Mouse (Mus musculus): ENCODE measurements around the gene Scly. TPM values are rescaled to one million over a fixed set of nuclear protein-coding genes. Genes with fewer than 3 reads are reported as not detected.

Gene Scly
- total and polyA plus RNA-seq, 3 experiments: 23.1 to 48.8 TPM; not detected in 1

DNA sequence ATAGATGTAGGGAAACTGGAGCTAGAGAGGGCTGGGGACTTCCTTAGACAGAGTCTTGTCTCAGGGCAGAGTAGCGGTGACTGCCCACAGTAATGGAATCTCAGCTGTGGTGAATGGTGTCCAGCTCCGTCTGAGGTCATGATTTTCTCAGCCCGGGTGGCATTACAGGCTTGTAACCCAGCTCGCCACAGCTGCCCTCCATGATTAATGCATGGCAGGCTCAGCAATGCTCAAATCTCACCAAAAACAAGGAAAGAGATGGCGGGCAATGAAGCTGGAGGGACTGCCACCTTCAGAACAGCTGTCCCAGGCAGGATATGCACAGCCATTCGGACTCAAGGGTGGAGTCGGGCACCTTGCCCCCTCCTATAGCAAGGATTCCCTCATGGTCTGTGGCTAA lies 39.2 kb downstream of the Scly start:
- peaks cover 0 to 6% of the 10 kb centered on the region in 2 experiments; a peak in 1 of 4 replicates for H3K4me1 ChIP-seq (ENCODE audit: control insufficient read depth in 1 of 2, insufficient read depth in 2 of 2, low read length in 2 of 2)
- no peak overlapping the region for H3K4me3 ChIP-seq (ENCODE audit: control insufficient read depth in 1 of 2, insufficient read depth in 1 of 2, low read depth in 2 of 2, low read length in 2 of 2)
- H3K27ac ChIP-seq (ENCODE audit: control insufficient read depth, low read depth, low read length): no peak overlapping the region
- H3K27me3 ChIP-seq (ENCODE audit: control insufficient read depth in 1 of 2, insufficient read depth in 2 of 2, low read length in 2 of 2): no peaks in the 10 kb centered on the region
- H3K36me3 ChIP-seq (ENCODE audit: control insufficient read depth in 1 of 2, insufficient read depth in 2 of 2, low read length in 2 of 2): no peaks in the 10 kb centered on the region; a peak in 1 of 4 replicates
- H3K9ac ChIP-seq (ENCODE audit: control insufficient read depth, low read depth, low read length, poor library complexity, severe bottlenecking): no peak overlapping the region
- DNase-seq (ENCODE audit: low read depth, low spot score): no peak
- TF ChIP-seq NRF1 (IDR thresholded peaks at IDR 0.05; ENCODE audit: insufficient read depth, low read depth, low read length, poor library complexity, severe bottlenecking): no peak
- TF ChIP-seq MYB (IDR thresholded peaks at IDR 0.05; ENCODE audit: low read depth, low read length): no peak
- TF ChIP-seq JUND (IDR thresholded peaks at IDR 0.05; ENCODE audit: low read depth, low read length): no peak
- no peak for TF ChIP-seq USF1 (IDR thresholded peaks at IDR 0.05; ENCODE audit: low read depth, low read length)
- TF ChIP-seq CHD1 (IDR thresholded peaks at IDR 0.05; ENCODE audit: low read depth, low read length): no peak
- TF ChIP-seq MAZ (IDR thresholded peaks at IDR 0.05; ENCODE audit: low read depth, low read length): no peak
- no peak for TF ChIP-seq ETS1 (IDR thresholded peaks at IDR 0.05; ENCODE audit: low read depth, low read length)
- no peak for TF ChIP-seq MXI1 (IDR thresholded peaks at IDR 0.05; ENCODE audit: low read depth, low read length)
- no peaks in the 10 kb centered on the region for H3K79me2 ChIP-seq (ENCODE audit: control insufficient read depth, insufficient read depth, low read length, poor library complexity)
- H3K9me3 ChIP-seq (replicated peaks; ENCODE audit: insufficient read depth, low read length): no peaks in the 10 kb centered on the region

DNA sequence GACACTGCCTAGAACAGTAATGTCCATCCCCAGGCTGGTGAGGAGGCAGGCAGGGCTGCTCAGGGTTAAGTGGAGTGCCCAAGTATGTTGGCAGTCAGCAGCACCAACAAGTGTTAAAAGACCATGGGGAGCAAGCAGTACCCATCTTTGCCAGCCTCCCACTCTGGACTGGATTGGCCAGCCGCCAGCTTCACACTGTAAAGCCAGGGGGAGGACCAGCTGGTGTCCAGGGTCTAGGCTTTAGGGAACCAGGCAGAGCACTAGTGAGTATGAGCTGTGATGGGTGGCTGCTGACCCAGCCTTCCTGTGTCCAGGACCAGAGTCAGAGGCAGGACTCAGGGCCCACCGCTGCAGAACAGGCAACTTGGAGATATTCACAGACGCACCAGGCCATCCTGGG lies 45.9 kb downstream of the Scly start:
- Histone ChIP-seq H3K79me2 (ENCODE audit: control insufficient read depth, insufficient read depth, low read length, poor library complexity) (no peaks in the 10 kb centered on the region), H3K27ac (ENCODE audit: control insufficient read depth, low read depth, low read length) (no peak overlapping the region), H3K4me3 (ENCODE audit: control insufficient read depth in 1 of 2, insufficient read depth in 1 of 2, low read depth in 2 of 2, low read length in 2 of 2) (no peak overlapping the region), H3K9ac (ENCODE audit: control insufficient read depth, low read depth, low read length, poor library complexity, severe bottlenecking) (no peak overlapping the region), H3K36me3 (ENCODE audit: control insufficient read depth in 1 of 2, insufficient read depth in 2 of 2, low read length in 2 of 2) (no peaks in the 10 kb centered on the region), H3K9me3 (replicated peaks; ENCODE audit: insufficient read depth, low read length) (no peaks in the 10 kb centered on the region), H3K4me1 (ENCODE audit: control insufficient read depth in 1 of 2, insufficient read depth in 2 of 2, low read length in 2 of 2) (no peaks in the 10 kb centered on the region), H3K27me3 (ENCODE audit: control insufficient read depth in 1 of 2, insufficient read depth in 2 of 2, low read length in 2 of 2) (no peaks in the 10 kb centered on the region; a peak in 1 of 4 replicates)
- DNase-seq (ENCODE audit: low read depth, low spot score): no peak
- no peak for TF ChIP-seq POLR2AphosphoS5 (IDR thresholded peaks at IDR 0.05; ENCODE audit: borderline replicate concordance, low read depth, low read length)
- no peak for TF ChIP-seq MEF2A (IDR thresholded peaks at IDR 0.05; ENCODE audit: extremely low read depth, insufficient replicate concordance, low read depth, low read length, poor library complexity, severe bottlenecking)
- TF ChIP-seq POLR2A (IDR thresholded peaks at IDR 0.05; ENCODE audit: control insufficient read depth in 1 of 2, insufficient read depth in 1 of 2, low read depth in 1 of 2, low read length in 2 of 2, poor library complexity in 1 of 2): no peak
- TF ChIP-seq SIN3A (IDR thresholded peaks at IDR 0.05; ENCODE audit: low read length): no peak
- no peak for TF ChIP-seq ZMIZ1 (IDR thresholded peaks at IDR 0.05; ENCODE audit: low read depth, low read length)
- no peak for TF ChIP-seq JUND (IDR thresholded peaks at IDR 0.05; ENCODE audit: low read depth, low read length)
- no peak for TF ChIP-seq RAD21 (IDR thresholded peaks at IDR 0.05; ENCODE audit: low read depth, low read length)
- no peak for TF ChIP-seq ETS1 (IDR thresholded peaks at IDR 0.05; ENCODE audit: low read depth, low read length)
- no peak for TF ChIP-seq USF1 (IDR thresholded peaks at IDR 0.05; ENCODE audit: low read depth, low read length)
- no peak for TF ChIP-seq MYB (IDR thresholded peaks at IDR 0.05; ENCODE audit: low read depth, low read length)
- TF ChIP-seq ZKSCAN1 (IDR thresholded peaks at IDR 0.05; ENCODE audit: low read depth, low read length): no peak
- no peak for TF ChIP-seq SMC3 (IDR thresholded peaks at IDR 0.05; ENCODE audit: low read depth, low read length)
- no peak for TF ChIP-seq GABPA (IDR thresholded peaks at IDR 0.05; ENCODE audit: low read depth, low read length)
- TF ChIP-seq RCOR1 (IDR thresholded peaks at IDR 0.05; ENCODE audit: low read depth, low read length): no peak
- TF ChIP-seq ELF1 (IDR thresholded peaks at IDR 0.05; ENCODE audit: low read depth, low read length): no peak
- TF ChIP-seq MAFK (IDR thresholded peaks at IDR 0.05; ENCODE audit: borderline replicate concordance, low read depth, low read length): no peak

Measured in MEL (cell line).